Mouse (Mus musculus): Measurements from ENCODE around the gene 4931429L15Rik. TPM values are rescaled to one million over a fixed set of nuclear protein-coding genes. Genes with fewer than 3 reads are reported as not detected.
"Not testable (repeated sequence)": the region's sequence is repeated elsewhere in the genome, so short reads cannot be mapped to it uniquely, and the experiment has no call there.

4931429L15Rik gene
- total RNA-seq (2021): not detected
- long read RNA-seq, experiment 1, partial matches to known transcripts: 0 of 1 reads
- long read RNA-seq, experiment 1, other reads (novel, unspliced or antisense): 1 of 1 reads
- long read RNA-seq, experiment 2: 0 reads

- DNase-seq (ENCODE audit: low spot score in 2 of 2): not testable (repeated sequence)
Observed at GRCm38 (mm10) chr9:46319886-46320285, at the start of gene 4931429L15Rik. Gene 4931429L15Rik, minus strand, starts transcription at chr9:46319986.

DNA sequence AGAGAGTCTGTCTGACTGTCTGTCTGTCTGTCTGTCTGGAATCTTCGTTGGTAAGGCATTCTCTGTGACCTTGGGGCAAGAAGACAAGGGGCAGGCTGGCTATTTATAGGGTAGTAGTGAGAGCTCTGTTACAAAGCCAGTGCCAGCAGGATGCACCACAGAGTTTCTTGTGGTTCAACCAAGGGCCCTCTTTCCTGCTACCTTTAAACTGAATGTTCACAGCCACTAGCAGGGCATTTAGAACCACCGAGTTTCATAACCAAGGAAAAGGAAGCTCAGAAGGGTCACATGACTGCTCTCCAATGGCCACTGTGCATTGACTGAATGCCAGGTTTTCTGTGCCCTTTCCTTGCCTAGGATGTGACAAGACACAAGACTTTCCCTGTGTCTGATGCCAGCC, 42.7 kb upstream of the 4931429L15Rik start:
- no peak for DNase-seq (ENCODE audit: low spot score in 2 of 2)

DNA sequence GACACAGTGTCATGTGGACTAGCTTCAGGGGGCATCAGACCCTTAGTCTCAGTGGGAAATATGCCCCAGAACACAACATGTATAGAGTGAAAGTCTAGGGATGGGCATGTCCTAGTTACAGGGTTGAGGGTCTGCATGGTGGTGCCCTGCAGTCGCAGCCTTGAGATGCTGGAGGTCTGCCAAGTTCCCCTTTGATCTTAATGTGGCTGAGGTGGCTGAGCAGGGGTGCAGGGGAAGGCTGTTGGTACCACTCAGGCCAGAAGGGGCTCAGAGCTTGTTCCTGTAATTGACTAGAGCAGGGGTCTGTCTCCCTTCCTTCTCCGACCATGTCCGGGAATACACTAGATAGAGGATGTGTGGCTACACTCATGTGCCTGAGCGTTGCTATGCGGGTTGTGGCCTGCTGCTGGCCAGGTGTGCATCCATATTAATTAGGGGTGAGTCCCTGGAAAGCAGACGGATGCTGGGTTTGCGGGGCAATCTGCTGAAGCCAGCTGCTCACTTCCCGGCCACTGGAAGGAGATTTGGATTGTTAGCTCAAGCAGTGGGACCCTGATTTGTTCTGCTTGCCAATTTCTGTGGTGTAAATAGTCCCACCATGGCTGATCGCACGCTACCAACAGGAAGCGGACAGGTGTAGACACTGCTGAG, 41.8 kb upstream of the 4931429L15Rik start:
- no peak for DNase-seq (ENCODE audit: low spot score in 2 of 2)

- peak; percentile 71 to 78 for DNase-seq (ENCODE audit: low spot score in 2 of 2)
Observed at GRCm38 (mm10) chr9:46353992-46354391, 34.2 kb upstream of the 4931429L15Rik start.

DNA sequence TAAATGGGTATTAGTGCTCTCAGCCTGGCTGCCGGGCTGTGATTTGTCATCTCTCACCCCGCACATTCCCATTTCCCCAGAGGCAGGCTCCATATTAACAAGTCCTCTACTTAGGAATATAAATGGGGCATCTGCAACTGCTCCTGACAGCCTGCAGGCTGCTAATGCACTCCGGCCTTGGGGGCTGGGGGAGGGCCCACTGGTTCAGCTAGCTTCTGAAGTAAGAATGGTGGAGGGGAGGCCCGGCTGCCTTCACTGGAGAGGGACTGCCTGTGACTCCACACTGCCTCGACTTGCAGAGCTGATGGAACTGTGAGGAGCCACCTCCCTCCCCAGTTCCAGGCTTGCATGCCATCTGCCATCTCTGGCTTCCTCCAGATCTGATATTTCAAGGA, 33.5 kb upstream of the 4931429L15Rik start:
- no peak for DNase-seq (ENCODE audit: low spot score in 2 of 2)

- DNase-seq (ENCODE audit: low spot score in 2 of 2): no peak
Observed at GRCm38 (mm10) chr9:46352651-46353329, 33.0 kb upstream of the 4931429L15Rik start.

- peak in 1 of 2 experiments; percentile 52 for DNase-seq (ENCODE audit: low spot score in 2 of 2)
Observed at GRCm38 (mm10) chr9:46350451-46350981, 30.7 kb upstream of the 4931429L15Rik start.

GRCm38 (mm10) chr9:46345887-46346665, 26.3 kb upstream of the 4931429L15Rik start:
- no peak for DNase-seq (ENCODE audit: low spot score in 2 of 2)

GRCm38 (mm10) chr9:46339051-46339652, 19.4 kb upstream of the 4931429L15Rik start:
- no peak for DNase-seq (ENCODE audit: low spot score in 2 of 2)

DNA sequence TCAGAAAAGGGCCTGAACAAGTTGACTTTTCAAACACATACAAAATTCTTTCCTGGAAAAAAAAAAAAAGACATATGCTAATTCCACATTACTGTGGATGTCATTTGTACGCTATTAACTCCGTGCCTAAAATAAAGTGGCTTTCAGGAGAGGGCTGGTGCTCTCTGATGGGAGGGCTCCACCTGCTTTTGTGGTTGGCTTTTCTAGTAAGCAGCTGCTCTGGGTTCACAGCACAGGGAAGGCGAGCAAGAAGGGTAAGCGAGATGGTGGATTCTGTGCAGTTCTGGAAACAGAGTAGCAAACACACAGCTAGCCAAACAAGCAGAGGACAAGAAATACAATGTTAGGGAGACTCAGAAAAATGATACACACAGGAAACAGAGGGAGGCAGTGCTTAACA, 18.6 kb upstream of the 4931429L15Rik start:
- no peak for DNase-seq (ENCODE audit: low spot score in 2 of 2)

DNA sequence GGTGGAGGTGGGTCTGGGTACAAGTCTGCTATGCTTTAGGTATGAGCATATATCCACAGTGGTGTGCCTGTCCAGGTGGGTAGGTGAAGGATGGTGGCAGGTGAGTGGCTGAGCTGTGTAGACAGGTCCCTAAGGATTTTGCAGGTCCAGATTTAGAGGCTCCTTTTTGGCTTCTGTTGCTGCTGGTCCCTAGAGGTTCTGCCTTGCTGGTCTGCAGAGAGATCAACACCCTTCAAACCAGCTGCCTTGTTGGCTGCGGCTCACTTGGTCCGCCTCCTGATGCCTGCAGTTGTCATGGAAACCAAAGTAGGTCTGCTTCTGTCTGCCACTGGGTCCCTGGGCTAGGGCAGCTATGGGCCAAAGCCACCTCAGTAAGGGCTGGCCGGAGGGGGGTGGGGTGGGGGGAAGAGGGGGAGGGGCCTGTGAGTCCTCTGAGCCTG, 18.1 kb upstream of the 4931429L15Rik start:
- DNase-seq (ENCODE audit: low spot score in 2 of 2): peak in 1 of 2 experiments; percentile 70

DNA sequence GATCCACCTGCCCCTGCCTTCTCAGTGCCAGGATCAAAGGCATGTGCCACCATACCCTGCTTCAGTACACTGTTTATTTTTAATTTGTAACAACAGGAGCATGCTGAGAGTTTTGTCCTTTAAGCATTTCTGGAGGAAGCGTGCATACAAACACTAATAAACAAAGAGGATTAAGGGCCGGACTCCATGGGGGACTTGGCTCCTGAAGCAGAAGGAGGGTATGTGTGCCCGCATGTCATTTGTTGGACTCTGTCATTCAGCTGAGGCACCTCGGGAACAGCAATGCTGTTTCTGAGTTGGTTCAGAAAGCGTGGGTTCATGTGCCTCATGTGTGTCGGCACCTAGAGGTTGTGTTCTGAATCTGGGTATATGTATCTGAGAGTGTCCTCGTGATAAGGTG, 17.5 kb upstream of the 4931429L15Rik start:
- DNase-seq (ENCODE audit: low spot score in 2 of 2): no peak

- DNase-seq (ENCODE audit: low spot score in 2 of 2): not testable (repeated sequence)
Observed at GRCm38 (mm10) chr9:46336294-46336693, 16.5 kb upstream of the 4931429L15Rik start.

- DNase-seq (ENCODE audit: low spot score in 2 of 2): no peak
Observed at GRCm38 (mm10) chr9:46335461-46335995, 15.7 kb upstream of the 4931429L15Rik start.

- no peak for DNase-seq (ENCODE audit: low spot score in 2 of 2)
Observed at GRCm38 (mm10) chr9:46334471-46335025, 14.8 kb upstream of the 4931429L15Rik start.

DNA sequence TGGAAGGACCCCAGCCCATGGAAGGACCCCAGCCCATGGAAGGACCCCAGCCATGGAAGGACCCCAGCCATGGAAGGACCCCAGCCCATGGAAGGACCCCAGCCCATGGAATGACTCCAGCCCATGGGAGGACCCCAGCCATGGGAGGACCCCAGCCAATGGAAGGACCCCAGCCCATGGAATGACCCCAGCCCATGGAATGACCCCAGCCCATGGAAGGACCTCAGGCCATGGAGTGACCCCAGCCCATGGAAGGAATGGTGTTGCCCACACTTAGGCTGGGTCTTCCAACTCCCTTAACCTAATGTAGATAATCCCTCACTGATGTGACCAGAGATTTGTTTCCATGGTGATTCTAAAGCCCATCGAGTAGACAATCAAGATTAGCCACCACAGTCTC, 11.5 kb upstream of the 4931429L15Rik start:
- no peak for DNase-seq (ENCODE audit: low spot score in 2 of 2)

DNA sequence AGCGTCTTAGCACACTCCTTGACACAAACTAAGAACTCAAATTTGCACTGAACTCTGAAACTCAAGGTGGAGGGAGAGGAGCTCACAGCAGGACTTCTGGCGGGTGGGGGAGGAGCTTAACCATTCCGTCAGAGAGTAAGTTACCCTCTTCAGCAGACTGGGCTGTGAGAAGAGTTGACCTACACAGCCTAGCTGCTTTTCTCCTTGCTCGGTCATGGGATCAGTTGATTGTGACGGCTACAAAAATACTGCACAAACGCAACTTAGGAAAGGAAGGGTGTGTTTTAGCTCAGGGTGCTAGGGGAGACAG, 10.8 kb upstream of the 4931429L15Rik start:
- DNase-seq (ENCODE audit: low spot score in 2 of 2): no peak

DNA sequence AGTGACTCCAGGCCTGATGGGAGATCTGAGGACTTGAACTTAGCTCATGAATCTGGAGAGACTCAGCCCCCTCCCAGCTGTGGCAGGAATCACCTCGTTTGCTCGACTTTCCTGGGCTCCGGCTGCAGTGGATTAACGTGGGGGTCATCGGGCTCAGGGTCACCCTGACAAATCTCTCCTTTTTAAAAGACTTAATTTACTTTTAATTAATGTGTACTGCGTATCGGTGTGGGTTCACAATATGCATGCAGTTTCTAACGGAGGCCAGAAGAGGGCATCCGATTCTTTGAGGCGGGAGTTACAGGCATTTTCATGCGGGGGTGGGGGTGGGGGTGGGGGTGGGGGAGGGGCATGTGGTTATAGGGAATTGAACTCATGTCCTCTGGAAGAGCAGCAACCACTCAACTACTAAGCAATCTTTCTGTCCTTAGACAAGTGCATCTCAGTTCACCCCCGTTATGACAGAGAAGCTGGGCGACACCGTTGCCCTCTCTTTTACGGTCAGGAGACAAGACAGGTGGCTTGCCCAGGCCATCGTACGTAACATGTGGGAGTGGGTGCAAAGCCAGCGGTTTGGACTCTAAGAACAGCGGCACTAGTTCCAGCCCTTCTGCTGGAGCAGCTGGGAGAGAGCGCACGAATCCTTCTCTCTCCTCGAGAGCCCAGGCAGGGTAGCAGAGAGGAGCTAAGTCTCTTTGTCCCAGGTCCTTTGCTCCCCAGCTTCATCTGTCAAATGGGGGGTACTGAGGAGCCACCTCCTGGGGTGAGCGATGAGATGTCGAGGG, 10.2 kb upstream of the 4931429L15Rik start:
- no peak for DNase-seq (ENCODE audit: low spot score in 2 of 2)

DNA sequence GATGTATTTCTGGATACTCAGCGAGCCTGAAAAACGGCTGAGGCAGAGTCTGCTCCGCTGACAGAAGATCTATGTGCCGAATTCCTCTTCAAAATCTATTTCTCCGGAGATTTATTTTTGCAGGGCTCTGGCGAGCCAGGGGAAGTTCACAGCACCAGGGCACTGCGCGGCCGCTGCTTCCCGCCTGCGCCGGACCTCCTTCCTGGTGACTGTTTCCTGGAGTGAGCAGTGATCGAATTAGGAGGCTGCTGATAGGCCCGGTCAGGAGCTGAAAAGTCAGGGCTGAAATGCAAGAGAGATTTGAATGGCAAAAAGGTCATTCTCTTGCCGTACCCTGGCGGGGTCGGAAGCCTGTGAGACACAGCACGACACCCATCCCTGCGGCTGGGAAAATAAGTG, 9.5 kb upstream of the 4931429L15Rik start:
- DNase-seq (ENCODE audit: low spot score in 2 of 2): no peak
